Mouse (Mus musculus) hindbrain, embryonic 12.5 days (tissue): ENCODE data around the gene Gtf2a1. TPM values are rescaled to one million over a fixed set of nuclear protein-coding genes. Genes with fewer than 3 reads are reported as not detected.
A peak's percentile ranks its signal among the peaks of the same experiment; 100 is the strongest.

Experiments used
- ATAC-seq: fragments of 200-750 bp; cut with Nextera tagmentation; 2 replicates; pipeline ENCODE4 v1.8.0; 2017; ENCODE audit warnings: moderate TSS enrichment; ENCODE audit not compliant: low FRiP score
- H3K27ac ChIP-seq: fragments of 300-500 bp; sonication (generic); 2 replicates; pipeline ENCODE4 v1.5.1; 2016; ENCODE audit warnings: mild to moderate bottlenecking
- H3K27me3 ChIP-seq: fragments of 300-500 bp; sonication (generic); 2 replicates; pipeline ENCODE4 v1.6.1; 2016; ENCODE audit warnings: mild to moderate bottlenecking
- H3K36me3 ChIP-seq: fragments of 300-500 bp; sonication (generic); 2 replicates; pipeline ENCODE4 v1.6.1; 2016; ENCODE audit warnings: mild to moderate bottlenecking
- H3K4me1 ChIP-seq: fragments of 300-500 bp; sonication (generic); 2 replicates; pipeline ENCODE4 v1.6.1; 2016
- H3K4me2 ChIP-seq: fragments of 300-500 bp; sonication (generic); replicated peaks from 2 replicates; pipeline ENCODE4 v1.6.1; 2016; ENCODE audit warnings: mild to moderate bottlenecking
- H3K4me3 ChIP-seq: fragments of 300-500 bp; sonication (generic); 2 replicates; pipeline ENCODE4 v1.5.1; 2016; ENCODE audit warnings: mild to moderate bottlenecking
- H3K9ac ChIP-seq: fragments of 300-500 bp; sonication (generic); 2 replicates; pipeline ENCODE4 v1.6.1; 2016; ENCODE audit warnings: mild to moderate bottlenecking, moderate library complexity
- H3K9me3 ChIP-seq: fragments of 300-500 bp; sonication (generic); replicated peaks from 2 replicates; pipeline ENCODE4 v1.6.1; 2016; ENCODE audit warnings: mild to moderate bottlenecking
- WGBS: fragments of 180-500 bp; shearing (Covaris S2); methylation state at CpG from one replicate; pipeline ENCODE4 v1.1.7; 2016; 5-methylcytosine and 5-hydroxymethylcytosine counted together
- polyA plus RNA-seq: library from polyadenylated mRNA; unstranded; fragments of >200 nt; fragmentation: Nextera tagmentation; extraction: Ambion mirVana; gene quantifications from 2 replicates; pipeline ENCODE4 v1.2.1, GENCODE M21; 2016

Gtf2a1 gene
- polyA plus RNA-seq: 78.2 and 86.8 TPM in 2 replicates

DNA sequence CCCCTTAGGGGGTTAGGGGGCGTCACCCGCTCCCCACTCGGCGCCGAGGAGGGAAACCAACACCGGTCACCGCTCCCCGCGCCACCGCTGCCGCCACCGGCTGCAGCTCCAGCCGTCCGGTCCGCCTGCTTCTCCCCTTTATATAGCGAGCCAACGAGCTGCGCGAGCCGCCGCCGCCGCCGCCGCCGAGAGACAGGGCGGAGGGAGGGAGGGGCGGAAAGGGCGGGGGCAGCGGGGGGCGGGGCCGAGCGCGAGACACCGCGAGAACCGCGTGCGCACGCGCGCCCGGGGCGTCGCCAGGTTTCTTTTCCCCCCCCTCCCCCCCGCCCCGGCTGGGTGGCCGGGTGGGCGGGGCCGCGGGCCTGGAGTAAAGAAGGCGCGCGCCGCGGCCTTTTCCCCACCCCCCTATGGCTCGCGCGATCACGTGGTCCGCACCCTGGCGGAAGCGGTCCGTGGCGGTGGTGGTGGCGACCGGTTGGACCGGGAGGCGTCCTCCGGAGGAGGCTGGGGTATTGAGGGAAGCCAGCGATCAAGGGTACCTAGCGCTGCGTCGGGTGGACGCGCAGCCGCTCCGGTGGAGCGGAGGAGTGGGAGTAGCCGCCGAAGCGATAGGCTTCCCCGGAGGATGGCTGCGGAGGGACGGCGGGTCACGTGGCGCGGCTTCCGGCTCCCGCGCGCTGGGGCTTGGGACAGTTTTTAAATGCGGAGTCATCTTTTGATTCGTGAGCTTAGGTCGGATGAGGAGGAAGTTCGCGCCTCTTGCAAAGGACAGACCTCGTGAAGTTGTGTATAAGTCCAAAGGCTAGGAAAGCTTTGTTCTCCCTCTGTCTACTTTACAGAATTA lies at the start of gene Gtf2a1:
TSS of gene Gtf2a1 (minus strand) at position 641 of the 844 bp plus-strand sequence.
- Histone ChIP-seq H3K4me1 (peaks cover 11% of the 10 kb centered on the region), H3K9me3 (no peaks in the 10 kb centered on the region), H3K4me3 (peak within 1 kb of the TSS; percentile 89), H3K27ac (peak within 1 kb of the TSS; percentile 100), H3K9ac (peak within 1 kb of the TSS; percentile 100), H3K36me3 (peaks cover 9% of the 10 kb centered on the region), H3K27me3 (no peaks in the 10 kb centered on the region), H3K4me2 (peak within 1 kb of the TSS; percentile 64)
- peak; percentile 87 for ATAC-seq
- under 1% methylated on average over 73 of the region's 99 CpGs for WGBS

GRCm38 (mm10) chr12:91638351-91638750 lies 48.1 kb upstream of the Gtf2a1 start:
- Histone ChIP-seq H3K9ac (no peak overlapping the region), H3K4me2 (no peak overlapping the region)
- ATAC-seq: no peak

GRCm38 (mm10) chr12:91637136-91637909 lies 47.0 kb upstream of the Gtf2a1 start:
- no peak overlapping the region for H3K27ac ChIP-seq
- WGBS: 72% methylated on average over 12 of the region's 12 CpGs
- H3K27me3 ChIP-seq: no peaks in the 10 kb centered on the region
- no peak overlapping the region for H3K4me2 ChIP-seq
- no peak overlapping the region for H3K4me3 ChIP-seq
- peaks cover 4% of the 10 kb centered on the region; the same call in 1 of the 2 replicates for H3K9me3 ChIP-seq
- no peak for ATAC-seq
- H3K36me3 ChIP-seq: no peaks in the 10 kb centered on the region
- peaks cover 12% of the 10 kb centered on the region for H3K4me1 ChIP-seq
- no peak overlapping the region for H3K9ac ChIP-seq

More at GRCm38 (mm10) chr12:91638351-91638750, 48.1 kb upstream of the Gtf2a1 start:
- H3K4me3 ChIP-seq: no peak overlapping the region
- no peaks in the 10 kb centered on the region for H3K36me3 ChIP-seq
- peaks cover 16% of the 10 kb centered on the region for H3K4me1 ChIP-seq
- H3K27ac ChIP-seq: no peak overlapping the region
- peaks cover under 1% of the 10 kb centered on the region; the same call in 1 of the 2 replicates for H3K9me3 ChIP-seq
- WGBS: 84% methylated on average over 3 of the region's 3 CpGs
- no peaks in the 10 kb centered on the region for H3K27me3 ChIP-seq

GRCm38 (mm10) chr12:91626482-91626881 lies 36.2 kb upstream of the Gtf2a1 start:
- no peak overlapping the region for H3K4me3 ChIP-seq
- no peaks in the 10 kb centered on the region for H3K36me3 ChIP-seq
- H3K9me3 ChIP-seq: no peaks in the 10 kb centered on the region
- H3K27ac ChIP-seq: no peak overlapping the region
- no peak for ATAC-seq
- no peaks in the 10 kb centered on the region for H3K4me1 ChIP-seq
- no peaks in the 10 kb centered on the region for H3K27me3 ChIP-seq
- WGBS: 84% methylated on average over 5 of the region's 5 CpGs
- H3K9ac ChIP-seq: no peak overlapping the region
- H3K4me2 ChIP-seq: no peak overlapping the region

GRCm38 (mm10) chr12:91625013-91625412 lies 34.7 kb upstream of the Gtf2a1 start:
- Histone ChIP-seq H3K36me3 (no peaks in the 10 kb centered on the region), H3K9ac (no peak overlapping the region), H3K27me3 (no peaks in the 10 kb centered on the region), H3K9me3 (no peaks in the 10 kb centered on the region), H3K27ac (no peak overlapping the region), H3K4me3 (no peak overlapping the region), H3K4me2 (no peak overlapping the region), H3K4me1 (no peaks in the 10 kb centered on the region)
- WGBS: 88% methylated on average over 1 of the region's 1 CpGs
- ATAC-seq: no peak

DNA sequence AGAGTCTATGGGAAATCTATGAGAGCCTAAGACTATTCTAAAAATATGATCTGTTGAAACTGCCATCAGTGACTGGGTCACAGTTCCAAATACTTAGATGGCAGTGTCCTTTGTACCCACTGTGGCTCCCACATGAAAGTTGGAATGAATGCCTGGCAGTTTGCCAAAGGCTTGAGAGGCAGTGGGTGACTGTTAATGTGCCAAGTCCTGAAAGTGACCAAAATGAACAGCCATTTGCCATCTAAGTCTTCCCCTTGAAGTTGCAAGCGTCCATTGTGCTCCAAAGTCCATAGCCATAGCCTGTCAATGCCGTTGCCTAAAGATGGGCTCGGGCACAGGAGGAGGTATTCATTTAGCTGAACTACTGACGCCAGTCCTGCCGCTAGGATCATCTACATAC lies 19.1 kb upstream of the Gtf2a1 start:
- H3K9ac ChIP-seq: no peak overlapping the region
- H3K9me3 ChIP-seq: peaks cover 8% of the 10 kb centered on the region; the same call in 1 of the 2 replicates
- H3K27me3 ChIP-seq: no peaks in the 10 kb centered on the region
- no peaks in the 10 kb centered on the region for H3K4me1 ChIP-seq
- H3K27ac ChIP-seq: no peak overlapping the region
- 78% methylated on average over 5 of the region's 5 CpGs for WGBS
- H3K36me3 ChIP-seq: no peaks in the 10 kb centered on the region
- ATAC-seq: no peak
- no peak overlapping the region for H3K4me3 ChIP-seq
- H3K4me2 ChIP-seq: no peak overlapping the region

DNA sequence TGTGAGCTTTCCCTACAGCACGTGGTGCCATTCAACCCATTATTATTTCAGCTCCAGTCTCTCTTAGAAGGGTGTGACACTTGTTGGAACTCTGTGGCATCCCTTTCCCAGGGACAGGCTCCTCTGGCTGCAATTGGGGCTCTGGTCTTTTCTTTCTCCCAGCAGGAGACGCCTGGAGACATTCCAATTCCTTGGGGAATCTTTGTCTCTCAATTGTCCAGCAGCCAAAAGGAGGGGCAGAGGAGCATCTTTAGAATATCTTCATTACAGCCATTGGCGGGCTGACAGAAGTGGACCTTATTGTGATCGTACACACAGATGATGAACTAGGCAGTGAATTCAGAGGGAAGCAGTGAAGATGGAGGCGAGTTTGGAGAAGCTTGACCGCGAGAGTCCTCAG lies 17.4 kb upstream of the Gtf2a1 start:
- ATAC-seq: no peak

GRCm38 (mm10) chr12:91606651-91607050 lies 16.4 kb upstream of the Gtf2a1 start:
- no peak overlapping the region for H3K9ac ChIP-seq
- no peaks in the 10 kb centered on the region for H3K27me3 ChIP-seq
- H3K9me3 ChIP-seq: peaks cover 8% of the 10 kb centered on the region; the same call in 1 of the 2 replicates
- H3K4me3 ChIP-seq: no peak overlapping the region
- no peaks in the 10 kb centered on the region for H3K36me3 ChIP-seq
- no peak for ATAC-seq
- no peak overlapping the region for H3K4me2 ChIP-seq
- no peaks in the 10 kb centered on the region for H3K4me1 ChIP-seq
- no peak overlapping the region for H3K27ac ChIP-seq
- 89% methylated on average over 13 of the region's 13 CpGs for WGBS

More for the DNA sequence above, 17.4 kb upstream of the Gtf2a1 start:
- H3K4me2 ChIP-seq: no peak overlapping the region
- H3K27me3 ChIP-seq: no peaks in the 10 kb centered on the region
- no peak overlapping the region for H3K4me3 ChIP-seq
- H3K27ac ChIP-seq: no peak overlapping the region
- peaks cover 8% of the 10 kb centered on the region; the same call in 1 of the 2 replicates for H3K9me3 ChIP-seq
- WGBS: 34% methylated on average over 7 of the region's 7 CpGs
- H3K9ac ChIP-seq: no peak overlapping the region
- H3K36me3 ChIP-seq: no peaks in the 10 kb centered on the region
- no peaks in the 10 kb centered on the region for H3K4me1 ChIP-seq

GRCm38 (mm10) chr12:91604600-91604999 lies 14.3 kb upstream of the Gtf2a1 start:
- Histone ChIP-seq H3K4me1 (no peaks in the 10 kb centered on the region), H3K4me2 (no peak overlapping the region), H3K27me3 (no peaks in the 10 kb centered on the region), H3K9me3 (peaks cover 8% of the 10 kb centered on the region; the same call in 1 of the 2 replicates), H3K9ac (no peak overlapping the region), H3K36me3 (no peaks in the 10 kb centered on the region), H3K4me3 (no peak overlapping the region), H3K27ac (no peak overlapping the region)
- WGBS: 66% methylated on average over 6 of the region's 6 CpGs
- no peak for ATAC-seq

DNA sequence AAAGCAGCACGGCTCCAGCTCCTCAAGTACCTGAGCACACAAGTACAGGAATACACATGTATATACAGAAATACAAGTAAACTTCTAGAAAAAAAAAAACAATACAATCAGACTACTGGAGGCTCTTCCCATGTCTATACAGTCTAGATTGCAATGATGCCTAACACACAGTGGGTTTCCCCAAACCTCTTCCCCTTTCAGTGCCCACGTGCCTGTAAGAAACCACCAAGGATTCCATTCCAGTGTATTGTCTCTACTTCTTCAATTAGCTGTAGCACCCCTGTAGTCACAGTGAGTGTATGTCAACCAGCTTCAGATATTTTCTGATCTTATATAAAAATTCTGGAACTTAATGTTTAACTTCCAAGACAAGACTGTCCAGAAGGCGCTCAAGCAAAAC lies 1.8 kb upstream of the Gtf2a1 start:
- 96% methylated on average over 3 of the region's 3 CpGs for WGBS
- H3K4me3 ChIP-seq: no peak overlapping the region

GRCm38 (mm10) chr12:91591191-91591590 lies 904 bp upstream of the Gtf2a1 start:
- Histone ChIP-seq H3K27ac (peak overlapping the region; percentile 100; the same call in 1 of the 2 replicates), H3K4me3 (peak overlapping the region; percentile 89; the same call in 1 of the 2 replicates), H3K27me3 (no peaks in the 10 kb centered on the region), H3K9me3 (no peaks in the 10 kb centered on the region), H3K4me2 (peak overlapping the region; percentile 64), H3K9ac (no peak overlapping the region), H3K4me1 (peaks cover 11% of the 10 kb centered on the region), H3K36me3 (no peaks in the 10 kb centered on the region)
- no peak for ATAC-seq
- WGBS: 78% methylated on average over 1 of the region's 1 CpGs

More for the DNA sequence above, 1.8 kb upstream of the Gtf2a1 start:
- Histone ChIP-seq H3K9ac (no peak overlapping the region), H3K36me3 (no peaks in the 10 kb centered on the region), H3K4me1 (peaks cover 7% of the 10 kb centered on the region), H3K27ac (no peak overlapping the region), H3K4me2 (no peak overlapping the region), H3K9me3 (no peaks in the 10 kb centered on the region), H3K27me3 (no peaks in the 10 kb centered on the region)
- ATAC-seq: no peak

- H3K4me1 ChIP-seq: peaks cover 11% of the 10 kb centered on the region
- H3K27ac ChIP-seq: peak overlapping the region; percentile 100
- 31% methylated on average over 6 of the region's 6 CpGs for WGBS
- H3K36me3 ChIP-seq: peaks cover 3% of the 10 kb centered on the region
- H3K4me2 ChIP-seq: peak overlapping the region; percentile 64
- peak overlapping the region; percentile 89 for H3K4me3 ChIP-seq
- H3K9me3 ChIP-seq: no peaks in the 10 kb centered on the region
- ATAC-seq: no peak
- peak overlapping the region; percentile 100 for H3K9ac ChIP-seq
- H3K27me3 ChIP-seq: no peaks in the 10 kb centered on the region
These were observed 429 bp upstream of the Gtf2a1 start for GRCm38 (mm10) chr12:91590716-91591115.
